Mouse (Mus musculus): ENCODE data around the gene Gm595. TPM values are rescaled to one million over a fixed set of nuclear protein-coding genes. Genes with fewer than 3 reads are reported as not detected.

Gm595 gene
- total RNA-seq (2017) = not detected in 2 replicates

DNA sequence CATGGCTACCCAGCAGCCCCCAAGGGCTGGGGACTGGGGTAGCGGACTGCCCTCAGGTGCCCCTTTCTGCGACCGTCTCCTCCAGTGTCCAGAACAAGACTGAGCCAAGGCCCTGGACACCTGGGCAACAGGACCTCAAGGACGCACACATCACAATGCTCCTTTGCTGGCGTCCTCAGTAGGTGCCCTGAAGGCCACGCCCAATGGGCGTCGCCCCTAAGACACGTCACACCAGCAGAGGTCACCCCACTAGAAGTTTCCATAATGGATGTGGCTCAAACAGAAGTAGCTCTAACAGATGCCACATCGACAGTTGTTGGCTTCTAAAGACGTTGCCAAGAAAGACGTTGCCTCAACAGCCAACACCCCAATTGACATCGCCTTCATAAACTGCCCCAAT lies at the start of gene Gm595:
TSS of gene Gm595 (minus strand) at position 101 of the 400 bp plus-strand sequence.
- ATAC-seq (replicated peaks; ENCODE audit: low read depth, poor library complexity, severe bottlenecking) = no peak

GRCm38 (mm10) chrX:48908421-48908820 lies 30.9 kb upstream of the Gm595 start:
- ATAC-seq (replicated peaks; ENCODE audit: low read depth, poor library complexity, severe bottlenecking) = no peak

GRCm38 (mm10) chrX:48903744-48904143 lies 26.2 kb upstream of the Gm595 start:
- ATAC-seq (replicated peaks; ENCODE audit: low read depth, poor library complexity, severe bottlenecking) = no peak

DNA sequence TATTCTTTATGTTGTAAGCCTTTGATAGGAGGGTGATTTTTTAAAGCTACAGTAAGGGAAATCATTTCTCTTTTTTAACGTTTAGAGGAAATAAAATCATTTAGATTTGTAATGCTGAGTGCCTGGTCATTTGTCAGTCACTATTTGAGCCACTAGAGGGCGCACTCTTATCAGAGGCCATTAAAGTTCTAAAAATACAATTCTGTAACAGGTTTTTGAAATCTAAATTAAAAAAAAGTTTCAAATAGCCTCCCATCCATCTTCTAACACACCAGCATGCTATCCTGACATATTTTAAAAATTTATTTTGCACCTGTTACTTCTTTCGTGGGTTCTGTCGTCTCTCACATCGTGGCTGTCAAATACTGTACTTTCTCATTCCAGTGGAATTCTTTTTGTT lies 22.0 kb upstream of the Gm595 start:
- no peak for ATAC-seq (replicated peaks; ENCODE audit: low read depth, poor library complexity, severe bottlenecking)

DNA sequence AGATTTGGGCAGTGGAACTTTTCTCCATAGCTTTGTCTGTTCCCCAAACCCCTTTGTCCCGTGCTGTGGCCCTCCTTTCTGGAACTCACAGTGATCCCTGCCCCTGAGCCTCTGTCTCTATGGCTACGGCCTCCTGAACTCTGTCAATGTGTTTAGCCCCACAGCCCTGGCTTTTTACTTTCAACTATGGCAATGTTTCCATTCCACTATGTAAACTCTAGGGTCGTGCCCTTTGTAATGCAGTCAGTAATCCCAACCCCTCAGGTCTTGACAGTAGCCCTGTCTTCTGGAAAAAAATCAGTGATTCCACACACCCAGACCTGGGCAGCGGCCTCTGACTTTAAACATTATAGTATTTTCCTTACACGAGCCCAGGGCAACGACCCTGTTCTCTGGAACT lies 19.3 kb upstream of the Gm595 start:
- ATAC-seq (replicated peaks; ENCODE audit: low read depth, poor library complexity, severe bottlenecking) = no peak

DNA sequence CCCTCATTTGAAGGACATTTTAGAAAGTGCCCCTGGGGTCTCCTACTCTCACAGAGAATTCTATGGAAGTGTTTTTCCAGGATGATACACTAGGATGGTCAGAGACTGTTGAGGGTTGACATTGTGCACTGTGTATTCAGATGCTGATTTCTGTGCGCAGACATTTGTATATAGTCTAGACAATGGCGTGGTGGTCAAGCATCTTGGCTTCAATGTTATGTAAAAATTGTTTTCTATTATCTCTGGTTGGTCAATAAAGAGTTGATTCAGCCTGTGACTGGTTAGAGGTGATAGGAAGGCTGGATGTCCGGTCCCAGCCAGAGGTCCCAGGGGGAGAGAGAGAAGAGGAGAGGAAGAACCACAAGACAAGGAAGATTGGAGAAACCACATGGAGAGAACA lies 16.4 kb upstream of the Gm595 start:
- no peak for ATAC-seq (replicated peaks; ENCODE audit: low read depth, poor library complexity, severe bottlenecking)

GRCm38 (mm10) chrX:48890259-48890658 lies 12.7 kb upstream of the Gm595 start:
- no peak for ATAC-seq (replicated peaks; ENCODE audit: low read depth, poor library complexity, severe bottlenecking)

GRCm38 (mm10) chrX:48884615-48885014 lies 7.1 kb upstream of the Gm595 start:
- peak; percentile 58; the same call in 1 of the 2 replicates for ATAC-seq (replicated peaks; ENCODE audit: low read depth, poor library complexity, severe bottlenecking)

Other genes starting within 250 kb of the Gm595 start
- gene Gpr119, start 203.2 kb downstream of the Gm595 start, total RNA-seq (2017) = not detected in 2 replicates
- gene Rbmx2, start 182.7 kb downstream of the Gm595 start, total RNA-seq (2017) = 19.5 and 20.4 TPM in 2 replicates